Mouse (Mus musculus) heart, postnatal 4 days (tissue): ENCODE measurements at regions not wholly inside any gene's neighbourhood (a gene's known extent, or its start where the extent isn't known, plus 50 kb on each side); places are given as distances from the start of the nearest gene placed in this dataset.
"Not testable (repeated sequence)": the region's sequence is repeated elsewhere in the genome, so short reads cannot be mapped to it uniquely, and the experiment has no call there.

Experiments
- DNase-seq: peaks from one replicate; pipeline ENCODE4 v3.0.0; 2021

DNA sequence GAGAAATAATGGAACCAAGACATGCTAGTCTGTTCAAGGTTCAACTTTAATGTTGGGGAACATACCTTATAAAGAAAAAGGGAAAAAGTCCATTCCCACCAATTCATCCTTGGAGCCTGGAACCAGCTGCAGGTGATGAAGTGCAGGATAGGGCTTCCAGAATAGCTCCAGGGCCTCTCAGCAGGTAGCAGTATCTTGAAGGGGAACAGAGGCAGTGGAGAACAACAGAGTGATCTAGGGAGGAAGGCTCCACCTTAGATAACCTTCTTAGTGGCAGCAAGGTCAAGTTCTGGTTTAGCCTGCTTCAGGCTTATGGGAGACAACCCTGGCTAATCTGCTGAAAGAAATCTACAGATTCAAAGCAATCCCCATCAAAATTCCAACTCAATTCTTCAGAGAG, 161.8 kb upstream of the Ngly1 start:
- DNase-seq, result not testable (repeated sequence)

DNA sequence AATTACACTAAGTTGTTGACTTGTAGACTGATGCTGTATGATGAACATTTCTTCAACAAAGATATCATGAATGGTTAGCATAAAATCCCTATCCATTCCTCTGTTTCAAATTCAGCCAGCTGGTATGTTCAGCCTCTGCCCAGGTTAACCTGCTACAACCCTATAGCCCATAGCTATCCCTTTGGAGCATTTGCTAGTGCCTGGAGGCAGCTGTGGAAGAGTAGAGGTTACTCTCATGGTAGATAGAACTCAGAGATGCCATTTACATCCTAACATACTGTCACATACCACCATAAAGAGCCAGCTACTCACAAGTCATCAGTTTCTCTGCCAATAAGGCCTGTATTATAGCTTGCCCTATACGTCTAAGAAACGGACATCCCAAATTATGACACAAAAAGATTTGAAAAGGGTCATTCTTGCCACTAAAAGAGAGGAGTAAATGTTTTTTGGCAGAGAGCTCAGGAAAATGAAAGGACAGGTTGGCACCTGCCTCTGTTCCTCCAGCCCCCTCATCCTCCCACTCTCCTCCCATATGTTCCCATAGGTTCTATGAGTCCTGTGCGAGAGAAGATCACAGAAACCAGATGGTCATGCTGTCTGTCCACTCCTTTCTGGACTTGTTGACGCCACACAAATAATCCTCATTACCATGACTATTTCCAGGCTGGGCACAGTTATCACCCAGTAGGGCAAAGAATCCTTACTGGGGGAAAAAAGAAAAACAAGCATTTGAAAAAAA, 156.5 kb upstream of the Ngly1 start:
- DNase-seq, result no peak

DNA sequence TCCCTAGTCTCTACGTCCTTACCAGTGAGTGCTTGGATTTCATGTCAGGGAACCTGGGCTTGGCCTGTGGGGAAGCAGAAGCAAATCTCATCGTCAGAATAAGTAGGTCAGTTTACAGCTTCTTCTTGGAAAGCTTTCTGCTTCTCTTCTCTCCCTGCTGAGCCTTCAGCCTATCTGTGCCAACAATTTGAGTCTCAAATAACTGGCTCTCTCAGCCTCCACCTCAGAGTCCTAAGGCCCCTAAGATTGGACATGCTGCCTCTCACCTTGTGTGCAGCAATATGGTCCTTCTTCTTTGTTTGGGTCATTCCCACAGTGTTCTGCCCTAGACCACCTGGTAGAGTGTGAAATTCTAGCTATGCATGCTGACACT, 156.0 kb upstream of the Ngly1 start:
- DNase-seq, result no peak

DNA sequence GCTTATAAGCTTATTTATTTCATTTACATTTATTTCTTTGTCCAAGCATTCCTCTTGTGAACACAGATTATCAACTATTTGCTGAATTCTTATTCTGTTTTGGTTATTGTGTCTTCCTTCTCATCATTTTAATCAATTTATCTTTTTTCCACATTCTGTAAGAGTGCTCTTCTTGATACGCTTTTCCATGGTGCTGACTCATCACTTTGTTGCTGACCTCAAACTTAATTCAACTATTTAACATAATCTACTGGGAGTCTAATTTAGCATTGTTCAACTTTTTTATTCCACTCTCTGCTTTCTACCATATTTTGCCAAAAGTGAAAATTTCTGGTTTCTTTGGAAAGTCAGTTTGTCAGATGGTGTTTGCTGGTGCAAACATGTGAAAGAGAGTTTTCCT, 139.7 kb upstream of the Ngly1 start:
- no peak for DNase-seq

DNA sequence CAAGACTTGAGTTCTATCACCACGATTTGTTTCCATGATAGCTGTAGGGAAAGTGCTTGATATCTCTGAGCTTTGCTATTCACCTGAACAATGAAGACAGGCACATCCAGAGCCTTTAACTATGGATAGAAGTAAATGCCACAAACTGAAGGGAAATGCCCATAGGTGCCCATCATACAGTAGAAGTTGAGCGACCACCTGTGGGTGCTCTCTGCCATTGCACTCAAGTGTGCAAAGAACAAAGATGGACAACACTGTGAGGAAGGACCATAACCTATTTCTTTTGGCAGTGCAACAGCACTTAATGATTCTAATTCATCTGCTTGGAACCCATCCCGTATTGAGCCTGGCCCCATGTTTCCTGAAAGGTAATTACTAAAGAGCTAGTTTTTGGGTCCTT, 116.4 kb upstream of the Ngly1 start:
- no peak for DNase-seq

DNA sequence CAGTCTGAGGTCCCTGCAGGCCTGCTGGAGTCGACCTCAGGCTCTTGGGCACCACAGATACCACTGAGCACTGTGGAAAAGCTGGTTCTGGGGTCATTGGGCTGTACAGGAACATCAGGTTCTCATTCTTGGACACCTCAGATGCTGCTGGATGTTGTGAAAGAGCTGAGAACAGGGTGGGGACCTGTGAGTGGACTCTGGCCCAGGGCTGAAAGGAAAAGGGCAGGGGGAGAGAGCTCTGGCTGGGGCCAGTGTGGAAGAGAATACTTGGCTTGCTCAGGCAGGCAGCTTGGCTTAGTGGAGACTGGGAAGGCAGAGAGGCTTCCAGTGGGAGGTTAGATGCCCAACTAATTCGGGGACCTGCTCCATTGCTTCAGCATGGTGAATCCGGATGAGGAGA, 115.7 kb upstream of the Ngly1 start:
- DNase-seq, result no peak

DNA sequence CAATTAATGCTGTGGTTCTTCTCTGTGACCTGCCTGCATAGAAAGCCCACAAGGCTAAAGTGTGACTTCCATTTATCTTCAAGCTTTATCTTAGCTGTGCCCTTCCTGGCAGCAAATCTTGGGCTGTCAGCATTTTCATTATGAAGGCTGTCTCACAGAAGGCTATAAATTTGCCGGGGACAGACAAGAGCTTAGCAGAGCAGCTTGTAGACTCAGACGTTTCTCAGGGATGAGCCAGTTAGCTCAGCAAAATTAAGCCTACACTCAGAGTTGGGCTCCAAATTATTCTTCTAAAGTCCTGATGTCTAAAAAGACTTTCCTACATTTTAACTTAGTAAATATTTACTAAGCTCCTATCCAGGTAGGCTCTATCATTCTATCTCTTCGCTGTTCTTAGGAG, 112.9 kb upstream of the Ngly1 start:
- DNase-seq, result no peak

DNA sequence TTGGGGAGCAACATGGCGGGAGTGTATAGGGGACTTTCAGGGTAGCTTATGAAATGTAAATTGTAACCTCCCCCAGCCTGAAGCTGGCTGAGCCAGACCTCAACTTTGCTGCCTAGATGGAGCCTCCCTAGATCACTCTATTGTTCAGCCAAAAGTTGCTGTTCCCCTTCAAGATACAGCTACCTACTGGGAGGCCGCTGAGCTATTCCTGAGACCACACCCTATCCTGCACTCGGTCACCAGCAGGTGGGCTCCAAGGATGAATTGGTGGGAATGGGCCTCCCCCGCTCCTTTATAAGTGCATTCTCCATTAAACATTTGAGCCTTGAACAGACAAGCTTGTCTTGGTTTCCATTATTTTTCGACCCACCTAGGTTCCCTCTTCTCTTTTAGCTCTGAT, 104.8 kb upstream of the Ngly1 start:
- DNase-seq, result no peak

DNA sequence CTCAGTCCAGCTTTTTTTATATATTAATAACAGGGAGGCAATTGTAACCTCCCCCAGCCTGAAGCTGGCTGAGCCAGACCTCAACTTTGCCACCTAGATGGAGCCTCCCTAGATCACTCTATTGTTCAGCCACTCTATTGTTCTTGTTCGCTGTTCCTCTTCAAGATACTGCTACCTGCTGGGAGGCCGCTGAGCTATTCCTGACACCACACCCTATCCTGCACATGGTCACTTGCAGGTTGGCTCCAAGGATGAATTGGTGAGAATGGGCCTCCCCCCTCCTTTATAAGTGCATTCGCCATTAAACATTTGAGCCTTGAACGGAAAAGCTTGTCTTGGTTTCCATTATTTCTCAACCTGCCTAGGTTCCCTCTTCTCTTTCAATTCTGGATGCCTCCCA, 102.3 kb upstream of the Ngly1 start:
- DNase-seq, result no peak

DNA sequence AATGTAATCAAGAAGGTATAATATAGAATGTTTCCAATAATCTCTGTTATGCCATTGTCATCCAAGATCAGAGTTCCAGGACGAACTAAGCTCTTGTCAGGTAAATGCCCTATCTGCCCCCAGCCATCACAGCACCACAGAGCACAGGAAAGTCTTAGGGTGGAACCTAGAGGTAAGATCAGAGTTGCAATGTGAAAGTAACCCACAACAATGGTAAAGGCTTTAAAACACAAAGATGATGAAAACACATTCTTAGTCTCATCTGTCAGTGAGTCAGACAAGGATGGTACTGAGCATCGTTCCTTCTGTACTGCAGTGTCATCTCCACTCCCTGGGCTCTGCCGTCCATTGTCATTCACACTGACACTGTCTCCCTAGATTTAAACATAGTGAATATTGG, 97.3 kb upstream of the Ngly1 start:
- DNase-seq, result no peak

DNA sequence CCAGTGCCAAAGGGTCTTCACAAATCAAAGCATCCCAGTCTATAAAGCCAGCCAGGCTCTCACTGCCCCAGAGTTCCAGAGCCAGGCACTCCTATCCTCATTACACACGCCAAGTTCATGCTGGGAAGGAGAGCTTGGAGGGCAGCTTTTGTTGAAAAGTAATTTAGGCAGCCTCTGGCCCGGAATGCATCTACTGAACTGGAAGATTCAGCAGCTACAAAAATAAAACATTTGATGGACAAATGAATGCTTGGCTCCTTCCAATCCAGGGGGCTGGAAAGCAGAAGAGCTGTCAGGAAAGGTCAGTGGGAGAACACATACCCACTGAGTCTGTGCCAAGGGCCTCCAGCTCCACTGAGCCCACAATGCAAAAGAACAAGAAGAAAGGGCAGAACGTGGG, 96.4 kb upstream of the Ngly1 start:
- no peak for DNase-seq

DNA sequence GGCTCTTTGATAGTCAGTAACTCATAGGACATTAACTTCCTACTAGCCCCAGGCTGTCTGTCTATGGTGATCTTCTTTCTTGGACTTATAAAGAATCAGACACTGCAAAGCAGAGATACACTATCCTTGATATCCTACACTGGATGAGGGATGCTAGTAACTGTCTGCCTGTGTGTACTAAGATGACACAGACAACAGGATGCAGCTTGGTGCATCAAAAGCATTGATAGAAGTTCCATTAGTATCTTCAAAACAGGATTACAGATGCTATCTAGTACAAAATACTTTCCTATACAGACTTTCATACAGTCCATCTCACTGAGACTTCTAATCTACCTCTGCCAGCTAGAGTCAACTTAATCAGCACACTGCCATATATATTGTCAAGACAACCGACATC, 94.0 kb upstream of the Ngly1 start:
- no peak for DNase-seq

DNA sequence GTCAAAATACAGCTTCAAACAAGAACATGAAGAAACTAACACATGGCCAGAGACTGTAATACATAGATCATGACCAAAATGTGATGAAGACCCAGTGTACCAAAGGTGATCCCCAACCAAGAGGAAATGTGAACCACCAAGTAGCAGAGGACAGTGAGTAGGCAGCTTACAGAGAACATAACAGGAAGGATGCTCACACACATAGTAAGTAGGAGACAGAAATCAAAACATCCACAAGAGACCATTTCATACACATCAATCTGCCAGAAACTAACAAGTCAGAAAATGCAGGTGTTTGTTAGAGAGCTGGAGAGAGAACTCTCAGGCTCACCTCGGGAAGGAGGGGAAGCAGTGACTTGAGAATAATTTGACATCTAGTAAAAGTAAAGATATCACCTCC, 78.9 kb upstream of the Ngly1 start:
- DNase-seq, result no peak

DNA sequence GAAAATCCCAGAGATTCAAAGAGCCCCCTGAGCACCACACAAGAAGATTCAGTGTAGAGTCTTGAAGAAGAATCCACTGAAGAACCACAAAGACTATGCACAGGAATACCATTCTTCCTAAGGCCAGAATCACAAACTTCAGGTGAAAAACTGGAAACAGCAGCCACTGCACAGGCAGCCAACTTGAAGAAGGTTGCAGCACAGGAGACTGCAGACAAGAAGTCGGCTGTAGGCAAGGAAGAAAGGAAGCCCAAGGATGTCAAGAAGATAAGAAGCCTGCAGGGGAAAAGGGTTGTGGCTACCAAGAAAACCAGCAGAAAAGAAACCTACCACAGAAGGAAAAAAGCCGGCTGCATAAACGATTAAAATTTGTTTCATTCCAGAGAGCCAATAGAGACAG, 76.8 kb upstream of the Ngly1 start:
- DNase-seq, result no peak

DNA sequence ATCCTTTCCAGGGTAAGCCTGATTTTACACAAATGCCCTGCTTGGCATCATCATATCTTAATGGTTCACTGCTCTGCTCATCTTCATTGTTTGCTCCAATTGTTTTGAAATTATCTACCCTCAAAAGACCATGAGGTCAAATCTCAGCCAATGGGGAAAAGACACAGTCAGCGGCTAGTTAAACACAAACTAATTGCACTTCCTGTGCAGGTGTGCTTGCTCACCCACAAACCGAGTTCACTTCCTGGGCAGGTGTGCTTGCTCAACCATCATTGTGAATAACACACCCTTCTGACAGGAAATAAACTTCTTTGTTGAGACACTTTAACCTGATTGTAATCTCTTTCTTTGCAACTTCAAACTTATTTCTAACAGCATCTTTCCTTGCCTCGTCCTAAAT, 75.8 kb upstream of the Ngly1 start:
- DNase-seq, result no peak

DNA sequence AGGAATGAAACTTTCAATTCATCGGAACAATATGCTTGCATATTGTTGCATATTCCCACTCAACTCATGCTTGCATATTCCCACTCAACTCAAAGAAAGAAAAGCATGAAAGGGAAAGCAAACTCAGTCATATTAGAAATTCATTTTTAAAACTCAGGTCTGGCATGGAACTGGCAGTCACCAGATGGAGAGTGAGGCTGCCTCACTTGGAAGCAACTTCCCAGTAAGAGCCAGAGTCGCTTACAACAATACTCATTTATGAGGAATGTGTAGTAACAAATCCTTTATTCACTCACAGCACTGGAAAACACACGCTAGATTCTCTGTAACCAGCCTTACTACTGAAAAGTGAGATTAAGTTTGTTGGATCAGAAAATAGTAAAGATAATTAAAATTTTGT, 70.9 kb upstream of the Ngly1 start:
- DNase-seq, result no peak

DNA sequence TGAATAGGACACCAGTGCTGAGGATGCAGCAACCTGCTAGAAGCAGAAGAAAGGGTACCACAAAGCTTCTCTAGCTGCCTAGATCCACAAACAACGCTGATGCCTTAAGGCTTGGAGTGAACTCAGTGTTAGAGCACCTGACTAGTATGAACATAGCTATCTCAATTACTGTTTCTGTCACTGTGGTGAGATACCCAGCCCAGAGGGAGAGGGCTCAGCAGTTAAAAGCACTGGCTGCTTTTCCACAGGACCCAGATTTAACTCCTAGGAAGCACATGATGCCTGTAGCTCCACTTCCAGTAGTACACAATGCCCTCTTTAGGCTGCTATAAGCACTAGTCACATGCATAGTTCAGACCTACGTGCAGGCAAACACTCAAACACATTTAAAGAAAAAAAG, 67.3 kb upstream of the Ngly1 start:
- DNase-seq, result no peak

DNA sequence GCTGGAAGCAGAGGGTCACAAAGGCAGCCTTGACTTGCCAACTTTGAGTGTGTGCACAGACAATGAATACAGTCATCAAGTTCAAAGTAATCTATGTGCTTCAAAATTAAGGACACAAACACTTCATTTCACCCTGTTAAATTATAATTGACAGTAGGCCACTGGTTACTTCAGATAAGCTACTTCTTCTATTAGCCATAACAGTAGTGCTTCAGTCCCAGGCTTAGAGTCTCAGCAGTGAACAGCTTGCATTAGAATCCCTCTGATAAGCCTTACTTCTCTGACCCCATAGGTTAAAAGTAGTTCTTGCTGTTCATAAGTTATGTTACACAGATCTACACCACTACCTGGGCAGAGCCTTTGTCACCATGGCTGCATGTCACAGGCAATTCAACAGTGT, 63.8 kb upstream of the Ngly1 start:
- no peak for DNase-seq
